Mouse (Mus musculus) lung, adult 2 months (tissue): ENCODE results near the gene Mtus2.

Source experiments
- CTCF ChIP-seq: fragments of 200-500 bp; IDR thresholded peaks from 2 replicates; pipeline ENCODE4 v1.5.1; 2011; ENCODE audit warnings: mild to moderate bottlenecking, low read length, control low read depth; ENCODE audit not compliant: insufficient read depth
- POLR2A ChIP-seq: fragments of 200-500 bp; IDR thresholded peaks from 2 replicates; pipeline ENCODE4 v1.6.1; 2011; ENCODE audit warnings: low read depth, mild to moderate bottlenecking, control low read depth, low read length, borderline replicate concordance; ENCODE audit errors: extremely low read depth

GRCm38 (mm10) chr5:148181308-148181630, 224.1 kb downstream of the Mtus2 start:
- TF ChIP-seq POLR2A (no peak), CTCF (no peak)
